ENCODE assay signal across 19 mouse cellular contexts in the genomic region with DNA sequence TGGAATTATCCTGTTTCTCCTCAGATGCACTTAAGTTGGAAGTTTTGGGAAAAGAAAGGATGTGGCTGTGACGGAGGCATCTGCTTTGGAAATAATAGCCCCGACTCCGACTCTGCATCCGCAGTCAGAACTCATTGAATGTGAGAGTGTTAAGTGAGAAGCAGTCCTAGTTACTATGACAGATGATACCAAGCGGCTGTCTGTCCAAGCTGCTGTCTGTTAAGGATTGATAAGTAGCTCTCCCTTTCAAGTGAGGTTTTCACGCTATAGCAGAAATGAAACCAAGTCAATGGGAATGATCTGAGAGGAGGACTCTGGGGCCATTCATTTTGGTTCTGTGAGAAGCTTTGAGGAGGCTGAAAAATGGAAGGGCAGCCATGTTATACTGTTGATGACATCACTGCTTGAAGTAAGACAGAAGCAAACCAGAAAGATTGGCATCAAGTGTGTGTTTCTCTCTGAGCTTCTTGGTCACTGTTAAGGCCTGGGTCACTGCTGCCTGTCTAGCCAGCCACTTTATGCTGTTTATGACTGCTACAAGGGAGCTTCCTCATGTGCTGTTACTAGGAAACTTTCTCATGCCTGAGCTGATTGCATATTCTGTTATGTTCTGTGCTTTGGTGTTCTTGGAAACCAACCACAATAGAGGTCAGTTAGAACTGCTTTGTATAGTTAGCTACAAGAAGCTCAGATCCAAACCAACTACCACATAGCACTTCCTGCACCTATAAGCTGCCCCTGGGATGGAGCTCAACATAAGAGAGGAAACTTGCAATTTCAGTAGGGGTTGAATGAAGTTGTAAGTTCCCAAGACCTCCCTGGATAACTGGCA. TPM values are rescaled to one million over a fixed set of nuclear protein-coding genes. Genes with fewer than 3 reads are reported as not detected.
DNase-seq lines count a peak whose midpoint lies in the region; ATAC-seq lines count a peak whose summit lies in the region.
"Had no signal": no experiment of that assay in that cellular context is flagged by ENCODE, and none has a peak within 500 bp of the region (broad histone marks: within the 10 kb centered on the region; RNA-seq: fewer than 3 reads in every experiment).

No protein-coding gene starts in this region.

- no peaks in the 10 kb centered on the region for H3K9me3 ChIP-seq in hindbrain, embryonic 12.5 days (replicated peaks)
- H3K9me3 ChIP-seq: limb, embryonic 12.5 days; megakaryocyte, embryonic 14.5 days had no signal

- no peak overlapping the region for H3K9ac ChIP-seq in hindbrain, embryonic 12.5 days
- H3K9ac ChIP-seq: limb, embryonic 12.5 days had no signal

- no peak overlapping the region for H3K27ac ChIP-seq in hindbrain, embryonic 12.5 days
- H3K27ac ChIP-seq: limb, embryonic 12.5 days; stomach, postnatal 0 days had no signal

- H3K4me2 ChIP-seq in hindbrain, embryonic 12.5 days (replicated peaks): no peak overlapping the region
- H3K4me2 ChIP-seq: limb, embryonic 12.5 days had no signal

- peak; percentile 26 for ATAC-seq in CD4-positive, CD25-positive, alpha-beta regulatory T cell, adult 4 months
- peak; percentile 74 for ATAC-seq in megakaryocyte-erythroid progenitor cell, adult 5-6 weeks (replicated peaks; ENCODE audit: low FRiP score, low TSS enrichment, poor library complexity, severe bottlenecking)
- ATAC-seq in hindbrain, embryonic 12.5 days (ENCODE audit: low FRiP score): no peak
- ATAC-seq: forebrain, embryonic 14.5 days; Patski had no signal

- no peaks in the 10 kb centered on the region for H3K27me3 ChIP-seq in hindbrain, embryonic 12.5 days
- H3K27me3 ChIP-seq: limb, embryonic 12.5 days; megakaryocyte, embryonic 14.5 days; Patski had no signal

- intact Hi-C loops in left cerebral cortex, postnatal 14 days (cut with DNase I): no loop called here

- WGBS in hindbrain, embryonic 12.5 days: 87% methylated on average over 6 of the region's 6 CpGs

- H3K4me3 ChIP-seq in hindbrain, embryonic 12.5 days: no peak overlapping the region
- H3K4me3 ChIP-seq: limb, embryonic 12.5 days; megakaryocyte, embryonic 14.5 days had no signal

- no peaks in the 10 kb centered on the region for H3K4me1 ChIP-seq in hindbrain, embryonic 12.5 days
- H3K4me1 ChIP-seq: limb, embryonic 12.5 days had no signal

- DNase-seq in c-Kit-positive CD71-positive TER-119-negative erythroid progenitor cells, embryonic 14.5 days (ENCODE audit: low read depth): peak; percentile 21
- peak; percentile 59 for DNase-seq in induced T-regulatory cell, adult 2 months (ENCODE audit: low read depth)
- DNase-seq in left cerebral cortex, postnatal 14 days (ENCODE audit: low spot score in 2 of 2): no peak
- DNase-seq in thymus, postnatal 25 days: no peak
- DNase-seq: adrenal gland, adult 2 months; cerebellum, adult 8-10 months; gastrocnemius, postnatal 10 days; spleen, adult 18-20 months had no signal

- H3K36me3 ChIP-seq in hindbrain, embryonic 12.5 days: no peaks in the 10 kb centered on the region
- H3K36me3 ChIP-seq: limb, embryonic 12.5 days had no signal

RNA-seq across cellular contexts. Expression of gene Ninj2, which starts 16.3 kb away (rescaled TPM):
- 1 to 10 TPM; 1.2 to 2.3 TPM for polyA plus RNA-seq in CD4-positive, CD25-positive, alpha-beta regulatory T cell, adult 4 months (2017; shearing (Covaris generic))
- total RNA-seq in megakaryocyte-erythroid progenitor cell, adult 5-6 weeks (2014; fragmentation: Nextera tagmentation): not detected in 2 replicates
- not detected in 2 replicates for total RNA-seq in megakaryocyte-erythroid progenitor cell, adult 5-6 weeks (2017)
- under 1 TPM; 0.59 to 0.68 TPM for total RNA-seq in left cerebral cortex, postnatal 14 days (2021)
- 0.39 TPM in 1 of 2 replicates, not detected in the other for polyA plus RNA-seq in hindbrain, embryonic 12.5 days (2016; fragmentation: Nextera tagmentation; extraction: Ambion mirVana)
- total RNA-seq: adrenal gland, adult 2 months; gastrocnemius, postnatal 10 days; heart, postnatal 25 days had no signal
- polyA plus RNA-seq: adrenal gland, adult 2 months; forebrain, embryonic 14.5 days; kidney, embryonic 14.5 days; limb, embryonic 12.5 days; neural tube, embryonic 14.5 days; stomach, postnatal 0 days had no signal

RNA-seq across cellular contexts. Expression of gene Wnk1, which starts 38.4 kb away (rescaled TPM):
- polyA plus RNA-seq in CD4-positive, CD25-positive, alpha-beta regulatory T cell, adult 4 months (2017; shearing (Covaris generic)): 100 to 1,000 TPM; 116 to 132 TPM
- 268 and 306 TPM in 2 replicates for total RNA-seq in megakaryocyte-erythroid progenitor cell, adult 5-6 weeks (2014; fragmentation: Nextera tagmentation)
- total RNA-seq in megakaryocyte-erythroid progenitor cell, adult 5-6 weeks (2017): 123 and 192 TPM in 2 replicates
- total RNA-seq in left cerebral cortex, postnatal 14 days (2021): 100 to 1,000 TPM; 145 to 157 TPM
- polyA plus RNA-seq in hindbrain, embryonic 12.5 days (2016; fragmentation: Nextera tagmentation; extraction: Ambion mirVana): 68.1 and 70.9 TPM in 2 replicates

Comparison
In these comparisons a context has a peak if more than half of its experiments do, and no peak if none do; other contexts are left out.
1. DNase-seq: peak in c-Kit-positive CD71-positive TER-119-negative erythroid progenitor cells, embryonic 14.5 days (single experiment) and induced T-regulatory cell, adult 2 months (single experiment); none in left cerebral cortex, postnatal 14 days (0 of 2) and thymus, postnatal 25 days (single experiment).